Mouse (Mus musculus) embryonic facial prominence, embryonic 11.5 days (tissue): Measurements from ENCODE around the gene Osbpl8. TPM values are rescaled to one million over a fixed set of nuclear protein-coding genes. Genes with fewer than 3 reads are reported as not detected.

Experiments used
- ATAC-seq: fragments of 200-750 bp; cut with Nextera tagmentation; replicated peaks from 2 replicates; pipeline ENCODE4 v1.8.0; 2017; ENCODE audit warnings: low read depth; ENCODE audit not compliant: insufficient number of reproducible peaks, low FRiP score, low TSS enrichment
- DNase-seq: peaks from one replicate; pipeline ENCODE4 v3.0.0-alpha.2; 2015; ENCODE audit warnings: low spot score
- H3K27ac ChIP-seq: fragments of 300-500 bp; sonication (generic); replicated peaks from 2 replicates; pipeline ENCODE4 v1.5.1; 2014; ENCODE audit warnings: mild to moderate bottlenecking, low read depth, low read length, control low read depth
- H3K27me3 ChIP-seq: fragments of 300-500 bp; sonication (generic); 2 replicates; pipeline ENCODE4 v1.6.1; 2014; ENCODE audit warnings: mild to moderate bottlenecking, low read length, moderate library complexity, mixed read lengths; ENCODE audit not compliant: control insufficient read depth, insufficient read depth
- H3K36me3 ChIP-seq: fragments of 300-500 bp; sonication (generic); replicated peaks from 2 replicates; pipeline ENCODE4 v1.6.1; 2014; ENCODE audit warnings: low read depth, mild to moderate bottlenecking, low read length, moderate library complexity, mixed read lengths; ENCODE audit not compliant: control insufficient read depth, insufficient read depth
- H3K4me1 ChIP-seq: fragments of 300-500 bp; sonication (generic); 2 replicates; pipeline ENCODE4 v1.6.1; 2014; ENCODE audit warnings: low read length, mixed read lengths; ENCODE audit not compliant: control insufficient read depth, insufficient read depth
- H3K4me2 ChIP-seq: fragments of 300-500 bp; sonication (generic); 2 replicates; pipeline ENCODE4 v1.6.1; 2014; ENCODE audit warnings: low read depth, mild to moderate bottlenecking, control low read depth, low read length, moderate library complexity
- H3K4me3 ChIP-seq: fragments of 300-500 bp; sonication (generic); 2 replicates; pipeline ENCODE4 v1.5.1; 2014; ENCODE audit warnings: low read depth, low read length, control low read depth
- H3K9ac ChIP-seq: fragments of 300-500 bp; sonication (generic); replicated peaks from 2 replicates; pipeline ENCODE4 v1.6.1; 2014; ENCODE audit warnings: mild to moderate bottlenecking, control low read depth, low read length
- H3K9me3 ChIP-seq: fragments of 300-500 bp; sonication (generic); replicated peaks from 2 replicates; pipeline ENCODE4 v1.6.1; 2016; ENCODE audit warnings: mild to moderate bottlenecking, low read length, inconsistent platforms, mixed read lengths; ENCODE audit not compliant: control insufficient read depth
- WGBS: fragments of 180-500 bp; shearing (Covaris S2); extraction: QIAGEN DNeasy Blood & Tissue Kit; methylation state at CpG from one replicate; pipeline ENCODE4 v1.1.7; 2014; 5-methylcytosine and 5-hydroxymethylcytosine counted together
- polyA plus RNA-seq: library from polyadenylated mRNA; unstranded; fragments of >200 nt; fragmentation: Nextera tagmentation; extraction: Ambion mirVana; gene quantifications from 2 replicates; pipeline ENCODE4 v1.2.1, GENCODE M21; 2014

Gene Osbpl8
- polyA plus RNA-seq, 1 experiment from 2014 or later, result 9.7 TPM

DNA sequence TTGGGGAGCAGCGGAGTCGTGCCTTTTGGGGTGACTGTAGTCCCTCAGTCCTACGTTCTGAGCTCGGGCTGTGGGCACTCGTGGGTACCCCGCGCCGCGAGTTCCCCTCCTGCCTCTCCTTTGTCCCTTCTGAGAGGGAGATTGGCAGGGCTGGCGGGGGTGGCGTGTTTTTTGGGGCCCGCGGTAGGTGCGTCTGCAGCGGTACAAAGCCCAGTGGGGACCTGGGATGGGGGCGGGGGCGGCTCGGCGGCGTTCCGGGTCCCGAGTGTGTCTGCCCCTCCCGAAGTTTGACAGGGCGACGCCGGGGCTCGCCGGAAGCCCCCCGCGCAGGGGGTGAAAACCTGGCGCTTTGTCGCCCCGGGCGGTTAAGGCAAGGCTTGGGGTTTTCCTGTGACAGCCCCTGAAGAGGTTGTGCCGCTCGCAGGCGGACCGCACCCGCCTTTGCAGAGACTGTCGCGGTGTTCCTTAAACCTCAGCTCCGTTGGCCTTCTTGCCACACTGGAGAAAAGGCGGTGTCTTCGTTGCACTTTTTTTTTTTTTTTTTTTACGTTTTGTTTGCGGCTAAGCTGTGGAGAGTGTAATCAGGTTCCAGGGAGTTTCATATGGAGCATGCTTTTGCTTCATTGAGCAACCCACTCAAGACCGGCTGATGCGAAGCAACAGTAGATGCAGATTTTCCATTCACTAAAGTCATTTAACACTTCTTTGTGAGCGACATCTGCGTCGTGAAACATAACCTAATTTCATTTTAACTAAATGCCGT, 848 bp downstream of the Osbpl8 start:
- Histone ChIP-seq H3K9ac (peak overlapping the region; percentile 89), H3K9me3 (no peaks in the 10 kb centered on the region), H3K36me3 (no peaks in the 10 kb centered on the region), H3K4me1 (no peaks in the 10 kb centered on the region), H3K27me3 (no peaks in the 10 kb centered on the region), H3K4me2 (peak overlapping the region; percentile 77), H3K27ac (peak overlapping the region; percentile 78), H3K4me3 (peak overlapping the region; percentile 93)
- under 1% methylated on average over 50 of the region's 52 CpGs for WGBS
- peak; percentile 69 for ATAC-seq
- peak; percentile 67 for DNase-seq

DNA sequence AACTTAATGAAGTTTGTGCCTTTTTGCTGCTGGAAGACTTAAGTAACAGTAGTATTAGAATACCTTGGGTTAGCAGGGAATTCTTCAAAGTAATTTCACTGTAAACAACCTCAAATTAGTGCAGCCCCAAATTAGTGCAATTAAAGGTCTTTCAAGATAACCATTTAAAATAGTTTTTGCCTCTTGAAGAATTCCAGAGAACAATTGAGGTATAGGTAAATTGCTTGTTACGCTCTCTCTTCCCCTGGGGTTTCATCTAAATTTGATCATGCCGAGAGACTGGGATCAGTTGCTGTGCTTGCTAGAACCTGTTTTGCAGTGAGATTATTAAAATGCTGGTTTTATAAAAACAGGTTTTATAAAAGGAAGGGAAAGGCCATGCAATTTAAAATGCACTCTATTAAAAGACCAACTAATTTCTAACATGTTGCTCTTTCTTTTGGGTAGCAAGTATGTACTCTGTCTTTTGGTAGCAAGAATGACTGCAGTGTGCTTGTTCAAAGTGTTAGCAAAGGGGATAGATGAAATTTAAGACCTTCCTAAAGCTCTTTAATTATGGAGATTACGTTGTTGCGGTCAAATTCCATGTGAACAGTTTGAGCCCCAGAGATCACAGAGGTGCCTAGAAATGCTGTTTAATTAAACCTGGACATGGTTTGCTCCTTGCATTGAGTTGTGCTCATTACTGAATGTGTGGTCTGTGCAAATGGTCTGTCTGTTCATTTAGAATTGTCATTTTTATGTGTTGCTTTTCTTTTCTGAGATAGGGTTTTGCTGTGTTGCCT, 1.7 kb downstream of the Osbpl8 start:
- Histone ChIP-seq H3K4me3 (peak overlapping the region; percentile 93), H3K27me3 (no peaks in the 10 kb centered on the region), H3K27ac (no peak overlapping the region), H3K36me3 (no peaks in the 10 kb centered on the region), H3K4me2 (peak overlapping the region; percentile 77), H3K9ac (no peak overlapping the region), H3K4me1 (no peaks in the 10 kb centered on the region), H3K9me3 (no peaks in the 10 kb centered on the region)
- peak; percentile 65 for DNase-seq
- WGBS, result 21% methylated on average over 4 of the region's 4 CpGs
- ATAC-seq, result no peak

DNA sequence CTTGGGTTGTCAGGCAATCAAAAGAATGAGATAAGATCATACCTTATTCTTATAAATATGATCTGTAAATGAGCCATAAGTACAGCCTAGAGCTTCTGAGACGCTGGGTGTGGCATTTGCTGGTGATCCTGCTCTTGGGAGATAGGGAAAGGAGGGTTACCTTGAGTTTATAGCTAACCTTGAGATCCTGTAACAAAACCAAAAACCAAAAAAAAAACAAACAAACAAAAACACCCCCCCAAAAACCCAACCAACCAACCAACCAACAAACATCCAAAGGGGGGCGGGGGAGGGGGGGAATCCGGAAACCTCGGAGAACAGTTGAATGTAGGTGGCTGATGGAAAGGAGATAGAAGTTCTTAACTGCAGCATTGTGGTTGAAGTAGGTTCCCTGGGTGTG, 2.9 kb downstream of the Osbpl8 start:
- WGBS, result 94% methylated on average over 4 of the region's 4 CpGs
- H3K4me1 ChIP-seq, result no peaks in the 10 kb centered on the region
- ATAC-seq, result no peak

DNA sequence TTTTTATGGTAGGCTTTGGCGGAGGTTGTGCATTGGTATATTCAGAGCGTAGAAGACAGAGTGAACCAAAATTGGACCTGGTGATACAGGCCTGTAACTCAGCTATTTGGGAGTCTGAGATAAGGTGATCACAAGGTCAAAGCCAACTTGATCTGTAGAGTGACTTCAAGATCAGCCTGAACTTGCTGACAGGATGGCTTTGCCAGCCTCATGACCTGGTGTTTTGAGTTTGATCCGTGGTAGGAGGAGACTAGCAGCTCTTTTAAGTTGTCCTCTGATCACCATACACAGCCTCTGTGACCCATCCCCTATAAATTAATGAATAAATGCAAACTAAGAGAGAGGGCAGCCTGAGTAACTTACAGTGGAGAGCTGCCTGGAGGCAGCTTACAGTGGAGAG, 3.8 kb downstream of the Osbpl8 start:
- 81% methylated on average over 3 of the region's 3 CpGs for WGBS
- ATAC-seq (no peak), DNase-seq (no peak)
- H3K4me3 ChIP-seq, result no peak overlapping the region
- no peaks in the 10 kb centered on the region for H3K27me3 ChIP-seq
- H3K4me2 ChIP-seq, result no peak overlapping the region
- H3K9ac ChIP-seq, result no peak overlapping the region
- no peaks in the 10 kb centered on the region for H3K36me3 ChIP-seq
- no peaks in the 10 kb centered on the region for H3K9me3 ChIP-seq
- H3K4me1 ChIP-seq, result no peaks in the 10 kb centered on the region
- no peak overlapping the region for H3K27ac ChIP-seq

More for the DNA sequence above, 2.9 kb downstream of the Osbpl8 start:
- no peaks in the 10 kb centered on the region for H3K9me3 ChIP-seq
- no peak overlapping the region for H3K27ac ChIP-seq
- H3K4me3 ChIP-seq, result no peak overlapping the region
- H3K27me3 ChIP-seq, result no peaks in the 10 kb centered on the region
- no peak overlapping the region for H3K9ac ChIP-seq
- no peaks in the 10 kb centered on the region for H3K36me3 ChIP-seq
- DNase-seq, result no peak
- no peak overlapping the region for H3K4me2 ChIP-seq

DNA sequence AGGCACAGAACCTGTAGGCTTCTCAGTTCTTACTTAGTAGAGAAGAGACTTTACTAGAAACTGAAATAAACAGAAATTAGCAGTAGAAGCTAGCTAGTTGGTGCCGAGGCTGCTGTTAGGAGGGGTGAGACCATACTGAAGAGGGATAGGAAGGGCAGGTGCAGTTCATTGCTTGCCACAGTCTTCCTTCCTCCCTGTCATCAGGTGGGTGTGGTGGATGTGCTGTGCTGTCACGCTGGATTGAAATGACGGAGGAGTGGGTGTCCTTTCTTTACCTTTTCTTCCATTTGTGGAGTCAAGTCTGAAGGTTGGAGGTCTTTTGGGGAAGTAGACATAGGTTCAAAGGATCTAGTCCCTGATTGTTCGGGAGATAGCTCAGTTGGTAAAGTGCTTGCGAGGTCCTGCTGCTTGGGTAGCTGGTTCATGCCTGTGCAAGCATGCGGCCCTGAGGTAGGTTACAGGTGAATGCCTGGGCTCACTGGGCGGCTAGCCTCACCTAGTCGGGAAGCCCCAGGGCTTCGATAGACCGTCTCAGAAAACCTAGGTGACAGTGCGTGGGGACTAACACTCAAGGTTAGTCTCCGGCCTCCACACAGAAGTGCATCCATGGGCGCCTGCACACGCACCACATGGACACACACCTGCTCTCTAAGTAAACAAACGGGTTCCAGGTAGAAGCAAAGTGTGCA, 6.8 kb downstream of the Osbpl8 start:
- no peak for DNase-seq
- H3K27ac ChIP-seq, result no peak overlapping the region
- ATAC-seq, result no peak
- H3K9me3 ChIP-seq, result no peaks in the 10 kb centered on the region
- no peaks in the 10 kb centered on the region for H3K36me3 ChIP-seq
- no peak overlapping the region for H3K4me3 ChIP-seq
- no peaks in the 10 kb centered on the region for H3K27me3 ChIP-seq
- WGBS, result 86% methylated on average over 15 of the region's 15 CpGs
- H3K4me2 ChIP-seq, result no peak overlapping the region
- H3K4me1 ChIP-seq, result no peaks in the 10 kb centered on the region
- no peak overlapping the region for H3K9ac ChIP-seq

DNA sequence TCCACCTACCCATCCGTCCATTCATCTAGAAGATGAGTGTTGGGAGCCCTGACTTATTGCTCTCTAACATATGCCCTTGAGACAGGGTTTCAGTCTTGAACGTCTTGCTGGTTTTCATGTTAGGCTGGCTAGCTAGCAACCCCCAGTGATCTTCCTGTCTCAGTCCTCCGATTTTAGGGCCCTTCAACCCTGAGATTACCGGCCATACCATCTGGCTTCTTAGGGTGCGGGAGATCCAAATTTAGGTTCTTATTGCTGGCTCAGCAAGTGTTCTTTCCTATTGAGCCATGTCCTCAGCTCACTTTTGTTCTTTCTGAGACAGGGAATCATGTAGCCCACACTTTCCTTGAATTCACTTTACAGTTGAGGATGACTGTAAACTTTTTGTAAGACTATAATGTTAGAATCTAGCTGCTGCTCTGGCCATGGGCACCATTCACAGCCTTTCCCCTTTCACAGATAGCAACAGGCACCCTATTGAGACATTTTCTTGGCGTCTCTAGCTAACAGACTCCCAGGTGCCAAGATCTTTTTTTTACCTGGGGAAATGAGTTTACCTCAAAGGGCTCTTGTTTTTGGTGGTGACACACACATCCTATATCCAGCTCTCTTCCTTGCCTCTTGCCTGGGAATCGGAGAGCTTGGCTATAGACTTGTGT, 9.2 kb downstream of the Osbpl8 start:
- Histone ChIP-seq H3K4me1 (no peaks in the 10 kb centered on the region), H3K36me3 (no peaks in the 10 kb centered on the region), H3K9me3 (no peaks in the 10 kb centered on the region), H3K9ac (no peak overlapping the region), H3K27ac (no peak overlapping the region), H3K4me2 (no peak overlapping the region), H3K4me3 (no peak overlapping the region), H3K27me3 (no peaks in the 10 kb centered on the region)
- 82% methylated on average over 7 of the region's 7 CpGs for WGBS
- no peak for DNase-seq
- ATAC-seq, result no peak

DNA sequence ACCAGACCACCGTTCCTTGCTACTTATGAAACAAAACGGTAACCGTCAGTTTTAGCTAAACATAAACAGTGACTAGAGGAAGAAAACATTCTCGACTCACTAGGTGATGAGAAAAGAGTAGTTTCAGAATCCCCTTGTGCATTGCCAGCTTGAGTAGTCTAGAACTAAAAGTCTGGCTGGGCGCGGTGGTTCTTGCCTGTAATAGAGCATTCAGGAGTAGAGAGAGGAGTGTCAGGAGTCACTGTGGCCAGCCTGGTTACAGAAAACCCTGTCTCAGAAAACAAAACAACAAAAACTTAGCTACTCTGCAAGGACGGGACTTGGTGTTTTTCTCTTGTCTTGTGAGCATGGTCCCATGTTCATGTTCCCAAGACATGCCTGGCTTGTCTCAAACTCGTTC, 12.8 kb downstream of the Osbpl8 start:
- no peak overlapping the region for H3K4me2 ChIP-seq
- no peaks in the 10 kb centered on the region for H3K9me3 ChIP-seq
- H3K4me3 ChIP-seq, result no peak overlapping the region
- no peak overlapping the region for H3K9ac ChIP-seq
- 82% methylated on average over 8 of the region's 8 CpGs for WGBS
- DNase-seq (no peak), ATAC-seq (no peak)
- H3K36me3 ChIP-seq, result no peaks in the 10 kb centered on the region
- no peaks in the 10 kb centered on the region for H3K4me1 ChIP-seq
- no peaks in the 10 kb centered on the region for H3K27me3 ChIP-seq
- no peak overlapping the region for H3K27ac ChIP-seq
